Mouse (Mus musculus): ENCODE measurements at regions not wholly inside any gene's neighbourhood (a gene's known extent, or its start where the extent isn't known, plus 50 kb on each side); places are given as distances from the start of the nearest gene placed in this dataset.

DNA sequence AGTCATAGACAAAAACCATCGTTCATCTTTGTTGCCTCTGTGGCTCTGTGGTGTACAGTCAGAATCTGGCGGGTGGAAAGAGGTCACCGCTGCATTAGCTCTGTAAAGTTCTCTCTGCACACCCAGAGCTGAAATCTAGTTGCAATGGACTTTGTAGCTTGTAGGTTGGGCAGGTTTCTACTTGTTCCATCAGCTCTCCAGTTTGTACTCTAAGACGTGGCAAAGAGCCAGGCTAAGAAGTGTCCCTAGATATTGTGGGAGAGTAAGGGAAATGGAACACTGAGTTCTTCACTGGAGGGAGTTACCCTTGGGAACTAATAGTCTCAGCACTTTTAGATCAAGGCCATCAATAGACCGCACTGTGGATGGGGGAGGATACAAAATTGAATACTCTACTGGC lies 197.6 kb upstream of the Nampt start:
- no peak for TF ChIP-seq CTCF (IDR thresholded peaks at IDR 0.05; ENCODE audit: insufficient read depth, low read length)
- no peak for TF ChIP-seq POLR2A (IDR thresholded peaks at IDR 0.05; ENCODE audit: borderline replicate concordance, extremely low read depth, low read depth, low read length)

All from lung, adult 2 months (tissue).